Mouse (Mus musculus) E14TG2a.4 (cell line): ENCODE data around the gene Thap8.

Source experiments
- CTCF ChIP-seq: conservative IDR thresholded peaks from 2 replicates; pipeline ENCODE4 v1.5.1; 2014; ENCODE audit warnings: low read length
- POU5F1 ChIP-seq: IDR thresholded peaks from 2 replicates; pipeline ENCODE4 v1.6.1; 2014; ENCODE audit warnings: low read length, borderline replicate concordance

- no peak for TF ChIP-seq CTCF
- TF ChIP-seq POU5F1, result no peak
These were observed 54.7 kb downstream of the Thap8 start for GRCm38 (mm10) chr7:30334563-30334962.
